Mouse (Mus musculus) gastrocnemius, adult 2 months (tissue): Measurements from ENCODE around the gene Kmt2a. TPM values are rescaled to one million over a fixed set of nuclear protein-coding genes. Genes with fewer than 3 reads are reported as not detected.

Source experiments
- DNase-seq: peaks from one replicate; pipeline ENCODE4 v3.0.0; 2022
- H3K27ac ChIP-seq: fragments of 200-600 bp; 2 replicates; pipeline ENCODE4 v1.8.1; 2022; ENCODE audit warnings: mild to moderate bottlenecking
- H3K4me3 ChIP-seq: fragments of 200-600 bp; 2 replicates; pipeline ENCODE4 v1.8.1; 2022; ENCODE audit warnings: mild to moderate bottlenecking, moderate library complexity
- CTCF ChIP-seq: fragments of 200-600 bp; IDR thresholded peaks from 2 replicates; pipeline ENCODE4 v1.8.1; 2022; ENCODE audit warnings: antibody characterized with exemption, mild to moderate bottlenecking, moderate library complexity
- intact Hi-C: fragments of 180-260 bp; cut with DNase I; formaldehyde crosslinking; loops from one replicate; pipeline ENCODE4 v1.15.1; 2025
- total RNA-seq, 2 experiments: library from RNA; stranded (reverse); gene quantifications; 2 replicates each; pipeline ENCODE4 v1.2.3; 2021

Gene Kmt2a
- total RNA-seq, 2 experiments from 2014 or later: 21.5 to 21.7 TPM

GRCm38 (mm10) chr9:44899716-44900115, 18.6 kb upstream of the Kmt2a start:
- Histone ChIP-seq H3K4me3 (no peak overlapping the region), H3K27ac (peak overlapping the region; percentile 76)
- TF ChIP-seq CTCF: no peak
- intact Hi-C loops: no loop called here
- DNase-seq: no peak

GRCm38 (mm10) chr9:44897024-44897423, 15.9 kb upstream of the Kmt2a start:
- TF ChIP-seq CTCF: no peak
- intact Hi-C loops: no loop called here
- Histone ChIP-seq H3K27ac (no peak overlapping the region; the same call in 1 of the 2 replicates), H3K4me3 (no peak overlapping the region)
- no peak for DNase-seq

GRCm38 (mm10) chr9:44892664-44893063, 11.6 kb upstream of the Kmt2a start:
- Histone ChIP-seq H3K4me3 (no peak overlapping the region), H3K27ac (no peak overlapping the region)
- TF ChIP-seq CTCF: no peak
- intact Hi-C loops: no loop called here
- no peak for DNase-seq

- no peak overlapping the region for H3K27ac ChIP-seq
- DNase-seq: no peak
Observed at GRCm38 (mm10) chr9:44891210-44891609, 10.1 kb upstream of the Kmt2a start.

GRCm38 (mm10) chr9:44890122-44890521, 9.0 kb upstream of the Kmt2a start:
- H3K4me3 ChIP-seq: no peak overlapping the region
- no peak overlapping the region for H3K27ac ChIP-seq
- no peak for TF ChIP-seq CTCF
- intact Hi-C loops: no loop called here
- DNase-seq: no peak

More at GRCm38 (mm10) chr9:44891210-44891609, 10.1 kb upstream of the Kmt2a start:
- TF ChIP-seq CTCF: no peak
- intact Hi-C loops: no loop called here
- H3K4me3 ChIP-seq: no peak overlapping the region

GRCm38 (mm10) chr9:44888114-44888624, 7.1 kb upstream of the Kmt2a start:
- TF ChIP-seq CTCF: no peak
- no peak for DNase-seq
- intact Hi-C loops: no loop called here
- Histone ChIP-seq H3K27ac (no peak overlapping the region), H3K4me3 (no peak overlapping the region)

- intact Hi-C loops: loop anchor here (5.0 kb wide), 1 partner anchor 34 kb away; no protein-coding TSS in a partner anchor
- Histone ChIP-seq H3K4me3 (peak overlapping the region; percentile 77), H3K27ac (peak overlapping the region; percentile 94; the same call in 1 of the 2 replicates)
- no peak for TF ChIP-seq CTCF
- DNase-seq: no peak
Observed at GRCm38 (mm10) chr9:44882981-44883569, 2.0 kb upstream of the Kmt2a start.

GRCm38 (mm10) chr9:44882436-44882980, 1.4 kb upstream of the Kmt2a start:
- DNase-seq: peak; percentile 53
- TF ChIP-seq CTCF: peak; percentile 40
- peak overlapping the region; percentile 94 for H3K27ac ChIP-seq
- intact Hi-C loops: loop anchor here (5.0 kb wide), 1 partner anchor 35 kb away; no protein-coding TSS in a partner anchor
- H3K4me3 ChIP-seq: peak overlapping the region; percentile 77

- DNase-seq: peak; percentile 77
- Histone ChIP-seq H3K4me3 (peak overlapping the region; percentile 77), H3K27ac (peak overlapping the region; percentile 94)
- intact Hi-C loops: loop anchor here (2.0 to 5.0 kb wide), 2 partner anchors 35 to 41 kb away; no protein-coding TSS in a partner anchor
- no peak for TF ChIP-seq CTCF
Observed at GRCm38 (mm10) chr9:44881941-44882435, 892 bp upstream of the Kmt2a start.

GRCm38 (mm10) chr9:44880309-44881081, 601 bp downstream of the Kmt2a start:
- intact Hi-C loops: loop anchor here (2.0 to 5.0 kb wide), 2 partner anchors 37 to 40 kb away; no protein-coding TSS in a partner anchor
- peak overlapping the region; percentile 94 for H3K27ac ChIP-seq
- peak; percentile 49 for DNase-seq
- no peak for TF ChIP-seq CTCF
- H3K4me3 ChIP-seq: peak overlapping the region; percentile 77

GRCm38 (mm10) chr9:44879694-44880271, 1.3 kb downstream of the Kmt2a start:
- intact Hi-C loops: loop anchor here (2.0 to 5.0 kb wide), 2 partner anchors 38 to 39 kb away; no protein-coding TSS in a partner anchor
- H3K27ac ChIP-seq: peak overlapping the region; percentile 94
- peak; percentile 31 for DNase-seq

More at GRCm38 (mm10) chr9:44879694-44880271, 1.3 kb downstream of the Kmt2a start:
- TF ChIP-seq CTCF: no peak
- H3K4me3 ChIP-seq: peak overlapping the region; percentile 77
